Mouse (Mus musculus): ENCODE data around the gene Paqr8. TPM values are rescaled to one million over a fixed set of nuclear protein-coding genes. Genes with fewer than 3 reads are reported as not detected.

The Paqr8 gene
- polyA plus RNA-seq, 1 experiment from 2014 or later = 8.4 TPM

Other genes starting within 250 kb of the Paqr8 start
- not detected in 2 replicates for gene Il17a, start 159.7 kb upstream of the Paqr8 start, polyA plus RNA-seq (2014; fragmentation: Nextera tagmentation; extraction: Ambion mirVana)
- 0.41 TPM in 1 of 2 replicates, not detected in the other for gene Il17f, start 100.0 kb upstream of the Paqr8 start, polyA plus RNA-seq (2014; fragmentation: Nextera tagmentation; extraction: Ambion mirVana)
- gene Mcm3, start 70.3 kb upstream of the Paqr8 start, polyA plus RNA-seq (2014; fragmentation: Nextera tagmentation; extraction: Ambion mirVana) = 179 and 199 TPM in 2 replicates
- gene Efhc1, start 61.0 kb downstream of the Paqr8 start, polyA plus RNA-seq (2014; fragmentation: Nextera tagmentation; extraction: Ambion mirVana) = 1.3 and 2.0 TPM in 2 replicates
- 6.9 and 7.9 TPM in 2 replicates for gene Tram2, start 188.6 kb downstream of the Paqr8 start, polyA plus RNA-seq (2014; fragmentation: Nextera tagmentation; extraction: Ambion mirVana)

Data from neural tube, embryonic 11.5 days (tissue).